Mouse (Mus musculus) retina, adult 2 months (tissue): ENCODE data around the gene Ptk7.

Experiments
- DNase-seq: peaks from one replicate; pipeline ENCODE4 v3.0.0-alpha.2; 2012; ENCODE audit warnings: low read depth, low spot score

Ptk7 gene

GRCm38 (mm10) chr17:46521963-46522668 lies 107.2 kb downstream of the Ptk7 start:
- no peak for DNase-seq

GRCm38 (mm10) chr17:46521174-46521573 lies 108.1 kb downstream of the Ptk7 start:
- no peak for DNase-seq

GRCm38 (mm10) chr17:46520385-46520979 lies 108.8 kb downstream of the Ptk7 start:
- DNase-seq = peak; percentile 63

GRCm38 (mm10) chr17:46519971-46520370 lies 109.3 kb downstream of the Ptk7 start:
- DNase-seq = no peak
